Mouse (Mus musculus): ENCODE measurements at regions not wholly inside any gene's neighbourhood (a gene's known extent, or its start where the extent isn't known, plus 50 kb on each side); places are given as distances from the start of the nearest gene placed in this dataset.

- TF ChIP-seq CTCF (IDR thresholded peaks at IDR 0.05; ENCODE audit: control insufficient read depth, insufficient read depth, insufficient read length) (no peak), MYOG (IDR thresholded peaks at IDR 0.05; ENCODE audit: control insufficient read depth, extremely low read depth, insufficient read length) (no peak), CEBPB (IDR thresholded peaks at IDR 0.05; ENCODE audit: low read depth) (no peak), USF1 (IDR thresholded peaks at IDR 0.05; ENCODE audit: low read depth) (no peak)
Observed at GRCm38 (mm10) chrX:9789542-9789941, 57.2 kb upstream of the Hypm start.

Measured in C2C12 (cell line).